ENCODE assay signal across 8 mouse cellular contexts in the genomic region with DNA sequence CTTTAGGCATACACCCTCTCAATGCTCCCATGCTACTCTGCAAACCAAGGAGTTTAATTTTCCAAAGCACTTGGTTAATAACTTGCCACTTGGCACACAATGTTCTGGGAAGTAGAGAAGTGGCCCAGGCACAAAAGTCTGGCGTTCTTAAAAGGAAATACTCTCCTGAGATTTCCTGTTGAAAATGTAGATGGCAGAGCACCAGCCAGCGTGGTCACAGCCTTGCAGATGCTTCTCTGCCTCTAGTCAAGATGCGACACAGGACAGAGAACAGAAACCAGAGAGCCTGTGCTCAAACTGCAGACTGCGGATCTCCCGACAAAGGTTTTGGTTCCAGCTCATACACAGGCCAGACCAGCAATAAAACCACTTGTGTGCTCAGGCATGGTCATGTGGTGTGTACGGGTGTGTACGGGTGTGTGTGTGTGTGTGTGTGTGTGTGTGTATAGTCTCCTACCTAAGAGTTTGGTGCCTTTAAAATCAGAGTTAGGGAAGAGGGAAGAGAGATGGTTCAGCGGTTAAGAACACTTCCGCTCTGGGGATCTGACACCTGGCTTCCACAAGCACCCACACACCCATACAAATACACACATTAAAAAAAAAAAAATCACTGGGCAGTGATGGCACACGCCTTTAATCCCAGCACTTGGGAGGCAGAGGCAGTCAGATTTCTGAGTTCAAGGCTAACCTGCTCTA. TPM values are rescaled to one million over a fixed set of nuclear protein-coding genes. Genes with fewer than 3 reads are reported as not detected.
DNase-seq lines count a peak whose midpoint lies in the region; ATAC-seq and TF ChIP-seq lines count a peak whose summit lies in the region.

No protein-coding gene starts in this region.

- TF ChIP-seq CTCF in thymus, adult 2 months (IDR thresholded peaks at IDR 0.05; ENCODE audit: borderline replicate concordance, control insufficient read depth, extremely low read depth, insufficient read depth, low read length, poor library complexity): no peak

- H3K4me2 ChIP-seq in forebrain, embryonic 16.5 days (ENCODE audit: low read length): peak overlapping the region; percentile 100
- H3K4me2 ChIP-seq in limb, embryonic 13.5 days (replicated peaks): peak overlapping the region; percentile 100
- peak overlapping the region; percentile 99 for H3K4me2 ChIP-seq in neural tube, embryonic 14.5 days (ENCODE audit: low read depth, low read length)

- peaks cover 65% of the 10 kb centered on the region for H3K4me1 ChIP-seq in thymus, adult 2 months (replicated peaks; ENCODE audit: control insufficient read depth, insufficient read depth, low read length)
- peaks cover 23% of the 10 kb centered on the region for H3K4me1 ChIP-seq in forebrain, embryonic 16.5 days (replicated peaks; ENCODE audit: control insufficient read depth, insufficient read depth, low read length)
- H3K4me1 ChIP-seq in limb, embryonic 13.5 days: peaks cover 27% of the 10 kb centered on the region
- peaks cover 19% of the 10 kb centered on the region for H3K4me1 ChIP-seq in neural tube, embryonic 14.5 days (ENCODE audit: control insufficient read depth, insufficient read depth, low read length)

- H3K4me3 ChIP-seq in thymus, adult 2 months (ENCODE audit: control insufficient read depth, insufficient read depth, low read length): peak overlapping the region; percentile 72
- H3K4me3 ChIP-seq in forebrain, embryonic 16.5 days (replicated peaks; ENCODE audit: low read length): peak overlapping the region; percentile 86
- peak overlapping the region; percentile 70 for H3K4me3 ChIP-seq in limb, embryonic 13.5 days
- peak overlapping the region; percentile 73 for H3K4me3 ChIP-seq in neural tube, embryonic 14.5 days (ENCODE audit: low read depth, low read length)

- peak overlapping the region; percentile 80 for H3K9ac ChIP-seq in forebrain, embryonic 16.5 days (replicated peaks; ENCODE audit: low read depth, low read length)
- peak overlapping the region; percentile 77 for H3K9ac ChIP-seq in limb, embryonic 13.5 days
- peak overlapping the region; percentile 72; the same call in 1 of the 2 replicates for H3K9ac ChIP-seq in neural tube, embryonic 14.5 days (replicated peaks; ENCODE audit: low read depth, low read length)

- 10% methylated on average over 10 of the region's 10 CpGs for WGBS in thymus, adult 2 months
- 78% methylated on average over 10 of the region's 10 CpGs for WGBS in forebrain, embryonic 16.5 days
- 73% methylated on average over 10 of the region's 10 CpGs for WGBS in limb, embryonic 13.5 days
- WGBS in neural tube, embryonic 14.5 days: 71% methylated on average over 10 of the region's 10 CpGs

- no peaks in the 10 kb centered on the region for H3K9me3 ChIP-seq in forebrain, embryonic 16.5 days (ENCODE audit: control insufficient read depth, low read length)
- no peaks in the 10 kb centered on the region for H3K9me3 ChIP-seq in limb, embryonic 13.5 days
- H3K9me3 ChIP-seq in neural tube, embryonic 14.5 days (ENCODE audit: control insufficient read depth, low read length): no peaks in the 10 kb centered on the region

- no peak for TF ChIP-seq POLR2A in thymus, adult 2 months (IDR thresholded peaks at IDR 0.05; ENCODE audit: control insufficient read depth, extremely low read depth, insufficient read depth, low read length, poor library complexity)

- no peak for ATAC-seq in forebrain, embryonic 16.5 days
- no peak; the same call in 1 of the 2 replicates for ATAC-seq in limb, embryonic 13.5 days (ENCODE audit: low FRiP score, low read depth)
- no peak for ATAC-seq in neural tube, embryonic 14.5 days (ENCODE audit: low read depth)
- no peak for ATAC-seq in megakaryocyte-erythroid progenitor cell, adult 5-6 weeks (replicated peaks; ENCODE audit: low FRiP score, low TSS enrichment, poor library complexity, severe bottlenecking)

- no peaks in the 10 kb centered on the region for H3K36me3 ChIP-seq in thymus, adult 2 months (ENCODE audit: control insufficient read depth, insufficient read depth, low read length)
- H3K36me3 ChIP-seq in forebrain, embryonic 16.5 days (ENCODE audit: control insufficient read depth, insufficient read depth): no peaks in the 10 kb centered on the region
- H3K36me3 ChIP-seq in limb, embryonic 13.5 days: peaks cover 11% of the 10 kb centered on the region
- H3K36me3 ChIP-seq in neural tube, embryonic 14.5 days (ENCODE audit: control insufficient read depth, insufficient read depth, low read length): 0 out of 2 replicates have a peak, but pooled peaks cover 6% of the 10 kb centered on the region

- peak; percentile 24 for DNase-seq in thymus, adult 2 months
- no peak for DNase-seq in thymus, postnatal 36 days
- DNase-seq in adrenal gland, adult 8-10 months: no peak
- no peak for DNase-seq in left cerebral cortex, adult 18-20 months (ENCODE audit: low spot score in 2 of 2)

- H3K27me3 ChIP-seq in thymus, adult 2 months (ENCODE audit: control insufficient read depth, insufficient read depth, low read length): no peaks in the 10 kb centered on the region
- no peaks in the 10 kb centered on the region for H3K27me3 ChIP-seq in forebrain, embryonic 16.5 days (replicated peaks; ENCODE audit: control insufficient read depth, insufficient read depth, low read length)
- H3K27me3 ChIP-seq in limb, embryonic 13.5 days: 0 out of 2 replicates have a peak, but pooled peaks cover 3% of the 10 kb centered on the region
- no peaks in the 10 kb centered on the region for H3K27me3 ChIP-seq in neural tube, embryonic 14.5 days (ENCODE audit: control insufficient read depth, insufficient read depth, low read length)

- H3K27ac ChIP-seq in thymus, adult 2 months (ENCODE audit: control insufficient read depth, insufficient read depth, low read length): peak overlapping the region; percentile 94
- 0 out of 2 replicates have a peak overlapping the region, but pooled peaks have one; percentile 0 for H3K27ac ChIP-seq in forebrain, embryonic 16.5 days (ENCODE audit: low read length)
- H3K27ac ChIP-seq in limb, embryonic 13.5 days: peak overlapping the region; percentile 48; the same call in 1 of the 2 replicates
- peak overlapping the region; percentile 52; the same call in 1 of the 2 replicates for H3K27ac ChIP-seq in neural tube, embryonic 14.5 days (ENCODE audit: low read depth, low read length)

RNA-seq across cellular contexts. Expression of a gene that starts 0.7 kb away (rescaled TPM):
- polyA plus RNA-seq in thymus, adult 2 months (2012; rRNA removed): 52.1 and 53.7 TPM in 2 replicates
- 9.2 and 10.0 TPM in 2 replicates for polyA plus RNA-seq in forebrain, embryonic 16.5 days (2015; fragmentation: Nextera tagmentation; extraction: Ambion mirVana)
- polyA plus RNA-seq in limb, embryonic 13.5 days (2015; fragmentation: Nextera tagmentation; extraction: Ambion mirVana): 5.8 and 5.9 TPM in 2 replicates
- 6.3 and 7.4 TPM in 2 replicates for polyA plus RNA-seq in neural tube, embryonic 14.5 days (2014; fragmentation: Nextera tagmentation; extraction: Ambion mirVana)
- total RNA-seq in megakaryocyte-erythroid progenitor cell, adult 5-6 weeks (2014; fragmentation: Nextera tagmentation): 24.6 and 32.2 TPM in 2 replicates
- 7.1 and 23.4 TPM in 2 replicates for total RNA-seq in megakaryocyte-erythroid progenitor cell, adult 5-6 weeks (2017)
- total RNA-seq in adrenal gland, adult 8-10 months (2022): 10 to 100 TPM; 19.3 to 21.7 (median 20.2) TPM
- total RNA-seq in left cerebral cortex, adult 18-20 months (2021): 10 to 100 TPM; 18.7 to 19.4 TPM

RNA-seq across cellular contexts. Expression of a gene that starts 6.3 kb away (rescaled TPM):
- polyA plus RNA-seq in thymus, adult 2 months (2012; rRNA removed): 13.0 and 14.4 TPM in 2 replicates
- polyA plus RNA-seq in forebrain, embryonic 16.5 days (2015; fragmentation: Nextera tagmentation; extraction: Ambion mirVana): 1.4 and 1.6 TPM in 2 replicates
- polyA plus RNA-seq in limb, embryonic 13.5 days (2015; fragmentation: Nextera tagmentation; extraction: Ambion mirVana): 26.4 and 26.9 TPM in 2 replicates
- polyA plus RNA-seq in neural tube, embryonic 14.5 days (2014; fragmentation: Nextera tagmentation; extraction: Ambion mirVana): 1.8 and 4.0 TPM in 2 replicates
- 13.8 and 19.9 TPM in 2 replicates for total RNA-seq in megakaryocyte-erythroid progenitor cell, adult 5-6 weeks (2014; fragmentation: Nextera tagmentation)
- total RNA-seq in megakaryocyte-erythroid progenitor cell, adult 5-6 weeks (2017): 9.5 and 14.7 TPM in 2 replicates
- 10 to 100 TPM; 10.1 to 16.7 (median 13.1) TPM for total RNA-seq in adrenal gland, adult 8-10 months (2022)
- under 1 TPM; 0.91 to 1.00 TPM for total RNA-seq in left cerebral cortex, adult 18-20 months (2021)

RNA-seq across cellular contexts. Expression of a gene that starts 15.8 kb away (rescaled TPM):
- polyA plus RNA-seq in thymus, adult 2 months (2012; rRNA removed): 1.4 and 3.1 TPM in 2 replicates
- polyA plus RNA-seq in forebrain, embryonic 16.5 days (2015; fragmentation: Nextera tagmentation; extraction: Ambion mirVana): not detected in 2 replicates
- 0.14 and 1.3 TPM in 2 replicates for polyA plus RNA-seq in limb, embryonic 13.5 days (2015; fragmentation: Nextera tagmentation; extraction: Ambion mirVana)
- 0.27 TPM in 2 replicates for polyA plus RNA-seq in neural tube, embryonic 14.5 days (2014; fragmentation: Nextera tagmentation; extraction: Ambion mirVana)
- 1.3 TPM in 1 of 2 replicates, not detected in the other for total RNA-seq in megakaryocyte-erythroid progenitor cell, adult 5-6 weeks (2014; fragmentation: Nextera tagmentation)
- not detected in 2 replicates for total RNA-seq in megakaryocyte-erythroid progenitor cell, adult 5-6 weeks (2017)
- under 1 TPM in 3 of 4 experiments, not detected in 1; 0.31 to 0.41 (median 0.38) TPM for total RNA-seq in adrenal gland, adult 8-10 months (2022)
- total RNA-seq in left cerebral cortex, adult 18-20 months (2021): under 1 TPM in 1 of 2 experiments, not detected in 1; 0.35 TPM

RNA-seq across cellular contexts. Expression of a gene that starts 31.4 kb away (rescaled TPM):
- 142 and 161 TPM in 2 replicates for polyA plus RNA-seq in thymus, adult 2 months (2012; rRNA removed)
- polyA plus RNA-seq in forebrain, embryonic 16.5 days (2015; fragmentation: Nextera tagmentation; extraction: Ambion mirVana): 54.8 and 58.5 TPM in 2 replicates
- 60.8 and 63.0 TPM in 2 replicates for polyA plus RNA-seq in limb, embryonic 13.5 days (2015; fragmentation: Nextera tagmentation; extraction: Ambion mirVana)
- 65.0 and 82.8 TPM in 2 replicates for polyA plus RNA-seq in neural tube, embryonic 14.5 days (2014; fragmentation: Nextera tagmentation; extraction: Ambion mirVana)
- total RNA-seq in megakaryocyte-erythroid progenitor cell, adult 5-6 weeks (2014; fragmentation: Nextera tagmentation): 160 and 198 TPM in 2 replicates
- 118 and 144 TPM in 2 replicates for total RNA-seq in megakaryocyte-erythroid progenitor cell, adult 5-6 weeks (2017)
- 100 to 1,000 TPM; 155 to 170 (median 167) TPM for total RNA-seq in adrenal gland, adult 8-10 months (2022)
- total RNA-seq in left cerebral cortex, adult 18-20 months (2021): 100 to 1,000 TPM; 128 to 134 TPM

RNA-seq across cellular contexts. Expression of a gene that starts 32.7 kb away (rescaled TPM):
- polyA plus RNA-seq in thymus, adult 2 months (2012; rRNA removed): 43.4 and 46.7 TPM in 2 replicates
- polyA plus RNA-seq in forebrain, embryonic 16.5 days (2015; fragmentation: Nextera tagmentation; extraction: Ambion mirVana): 24.3 and 44.3 TPM in 2 replicates
- 227 and 235 TPM in 2 replicates for polyA plus RNA-seq in limb, embryonic 13.5 days (2015; fragmentation: Nextera tagmentation; extraction: Ambion mirVana)
- polyA plus RNA-seq in neural tube, embryonic 14.5 days (2014; fragmentation: Nextera tagmentation; extraction: Ambion mirVana): 5.1 and 80.9 TPM in 2 replicates
- total RNA-seq in megakaryocyte-erythroid progenitor cell, adult 5-6 weeks (2014; fragmentation: Nextera tagmentation): 0.59 TPM in 1 of 2 replicates, not detected in the other
- total RNA-seq in megakaryocyte-erythroid progenitor cell, adult 5-6 weeks (2017): 0.47 and 6.4 TPM in 2 replicates
- 10 to 100 TPM in 3 of 4 experiments, 1 to 10 TPM in 1; 9.0 to 31.5 (median 14.5) TPM for total RNA-seq in adrenal gland, adult 8-10 months (2022)
- 10 to 100 TPM; 12.6 to 12.7 TPM for total RNA-seq in left cerebral cortex, adult 18-20 months (2021)

Comparison
In these comparisons a context has a peak if more than half of its experiments do, and no peak if none do; other contexts are left out.
1. H3K27ac ChIP-seq: peak in every context shown above with its lines; median percentile 94 in thymus, adult 2 months; 52 in neural tube, embryonic 14.5 days; 48 in limb, embryonic 13.5 days; 0 in forebrain, embryonic 16.5 days.